In the genomic region with DNA sequence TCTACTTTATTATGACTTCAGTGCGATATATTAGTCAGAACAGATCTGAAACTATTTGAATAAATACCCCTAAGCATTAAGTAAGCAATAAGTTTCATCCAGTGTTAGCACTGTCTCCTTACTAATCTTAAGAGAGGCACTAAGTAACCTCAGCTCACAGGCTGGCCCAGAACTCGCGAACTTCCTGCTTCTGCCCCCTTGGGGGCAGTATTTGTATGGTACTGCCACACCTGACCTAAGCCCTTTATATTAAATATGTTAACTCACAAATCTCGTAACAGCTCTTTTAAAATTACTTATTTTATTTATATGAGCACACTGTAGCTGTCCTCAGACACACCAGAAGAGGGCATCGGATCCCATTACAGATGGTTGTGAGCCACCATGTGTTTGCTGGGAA, we compare ENCODE assay signal across 18 mouse cellular contexts.
DNase-seq lines count a peak whose midpoint lies in the region; ATAC-seq and TF ChIP-seq lines count a peak whose summit lies in the region.
"Had no signal": no experiment of that assay in that cellular context is flagged by ENCODE, and none has a peak within 500 bp of the region (broad histone marks: within the 10 kb centered on the region; RNA-seq: fewer than 3 reads in every experiment).

No protein-coding gene starts in this region.

- peak; percentile 61 for ATAC-seq in activated CD4-positive, CD25-positive, alpha-beta regulatory T cell, adult 4 months
- ATAC-seq in kidney, embryonic 15.5 days (replicated peaks; ENCODE audit: low FRiP score): no peak
- ATAC-seq: forebrain, embryonic 15.5 days; intestine, embryonic 15.5 days had no signal

- TF ChIP-seq CTCF in left cerebral cortex, adult 2 months (IDR thresholded peaks at IDR 0.05): peak; percentile 44

- DNase-seq in embryo, embryonic 10.5 days (ENCODE audit: low spot score): peak; percentile 26
- DNase-seq in embryo, embryonic 11 days: no peak
- no peak for DNase-seq in left cerebral cortex, adult 2 months (ENCODE audit: extremely low spot score in 1 of 2, low spot score in 2 of 2)
- no peak for DNase-seq in left cerebral cortex, adult 9 months (ENCODE audit: low spot score in 2 of 2)
- peak; percentile 52 for DNase-seq in CD4-positive helper T cell, adult 2 months (ENCODE audit: low read depth, low spot score)
- DNase-seq in cerebellum, postnatal 25 days: no peak
- DNase-seq: adrenal gland, postnatal 36 days; cerebellum, adult 9-10 months; gastrocnemius, postnatal 14 days had no signal

- H3K4me2 ChIP-seq in kidney, embryonic 15.5 days: no peak overlapping the region
- H3K4me2 ChIP-seq: forebrain, embryonic 15.5 days; heart, embryonic 12.5 days; intestine, embryonic 15.5 days; limb, embryonic 12.5 days; lung, embryonic 15.5 days had no signal

- peaks cover 18% of the 10 kb centered on the region; the same call in 1 of the 2 replicates for H3K36me3 ChIP-seq in kidney, embryonic 15.5 days
- H3K36me3 ChIP-seq: forebrain, embryonic 15.5 days; intestine, embryonic 15.5 days had no signal

- no peak overlapping the region for H3K9ac ChIP-seq in kidney, embryonic 15.5 days
- H3K9ac ChIP-seq: forebrain, embryonic 15.5 days; heart, embryonic 12.5 days; intestine, embryonic 15.5 days; limb, embryonic 12.5 days; lung, embryonic 15.5 days had no signal

- WGBS in kidney, embryonic 15.5 days: 88% methylated on average over 5 of the region's 5 CpGs

- H3K27me3 ChIP-seq in kidney, embryonic 15.5 days: no peaks in the 10 kb centered on the region
- H3K27me3 ChIP-seq: forebrain, embryonic 15.5 days; heart, embryonic 12.5 days; intestine, embryonic 15.5 days; limb, embryonic 12.5 days; lung, embryonic 15.5 days had no signal

- no peak overlapping the region for H3K4me3 ChIP-seq in left cerebral cortex, adult 2 months
- no peak overlapping the region for H3K4me3 ChIP-seq in kidney, embryonic 15.5 days (replicated peaks)
- H3K4me3 ChIP-seq: embryonic facial prominence, embryonic 10.5 days; erythroblast, embryonic 14.5 days; forebrain, embryonic 15.5 days; heart, embryonic 12.5 days; intestine, embryonic 15.5 days; limb, embryonic 12.5 days; lung, embryonic 15.5 days had no signal

- peaks cover 28% of the 10 kb centered on the region for H3K4me1 ChIP-seq in kidney, embryonic 15.5 days
- H3K4me1 ChIP-seq: intestine, embryonic 15.5 days had no signal

- no peak overlapping the region for H3K27ac ChIP-seq in left cerebral cortex, adult 2 months
- H3K27ac ChIP-seq in kidney, embryonic 15.5 days: no peak overlapping the region
- H3K27ac ChIP-seq: embryonic facial prominence, embryonic 10.5 days; forebrain, embryonic 15.5 days; intestine, embryonic 15.5 days; limb, embryonic 12.5 days; lung, embryonic 15.5 days had no signal

- intact Hi-C loops in left cerebral cortex, adult 2 months (cut with DNase I): loop anchor here (5.0 kb wide), 1 partner anchor 219 kb away; no protein-coding TSS in a partner anchor

- H3K9me3 ChIP-seq in kidney, embryonic 15.5 days (replicated peaks): no peaks in the 10 kb centered on the region
- H3K9me3 ChIP-seq: embryonic facial prominence, embryonic 10.5 days; forebrain, embryonic 15.5 days; heart, embryonic 12.5 days; intestine, embryonic 15.5 days; limb, embryonic 12.5 days; lung, embryonic 15.5 days had no signal

Comparison
In these comparisons a context has a peak if more than half of its experiments do, and no peak if none do; other contexts are left out.
1. DNase-seq: peak in embryo, embryonic 10.5 days (single experiment) and CD4-positive helper T cell, adult 2 months (single experiment); none in embryo, embryonic 11 days (single experiment), left cerebral cortex, adult 2 months (0 of 2), left cerebral cortex, adult 9 months (0 of 2) and cerebellum, postnatal 25 days (0 of 2).